Mouse (Mus musculus): Measurements from ENCODE around the gene Dis3l2.

DNA sequence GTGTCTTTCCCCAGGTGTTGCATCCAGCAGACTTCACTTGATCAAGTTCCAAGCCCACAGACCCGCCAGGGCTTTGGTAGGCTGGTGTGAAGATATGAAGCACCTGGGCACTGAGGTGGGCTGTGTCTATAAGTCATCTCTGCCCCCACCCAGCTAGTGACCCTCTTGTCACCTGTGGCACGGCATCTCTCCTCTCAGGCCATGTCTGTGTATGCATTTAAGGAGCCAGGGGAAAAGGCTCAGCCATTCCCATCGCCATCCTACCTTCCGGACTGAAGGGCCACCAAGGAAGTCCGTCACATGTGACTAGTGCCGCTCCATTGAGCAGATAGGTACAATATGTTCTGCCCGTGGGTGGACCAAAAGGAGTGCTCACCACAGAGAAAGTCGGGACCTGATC is 392.0 kb downstream of the Dis3l2 start:
- no peak for TF ChIP-seq ZNF384 (IDR thresholded peaks at IDR 0.05; ENCODE audit: low read depth, low read length)
- no peak for TF ChIP-seq HCFC1 (IDR thresholded peaks at IDR 0.05; ENCODE audit: borderline replicate concordance, insufficient read depth, low read length)
- TF ChIP-seq MAFK (IDR thresholded peaks at IDR 0.05; ENCODE audit: insufficient read depth, low read depth, low read length): no peak
- no peak for TF ChIP-seq ZC3H11A (IDR thresholded peaks at IDR 0.05; ENCODE audit: borderline replicate concordance, low read depth, low read length)
- no peak for TF ChIP-seq CHD2 (IDR thresholded peaks at IDR 0.05; ENCODE audit: low read depth, low read length)

Data from ES-E14 (cell line).